In genomic region chr17:47872311-47873011, GRCm38 (mm10) we compare ENCODE assay signal across 15 mouse cellular contexts. TPM values are rescaled to one million over a fixed set of nuclear protein-coding genes. Genes with fewer than 3 reads are reported as not detected.
DNase-seq lines count a peak whose midpoint lies in the region; ATAC-seq lines count a peak whose summit lies in the region.
"Had no signal": no experiment of that assay in that cellular context is flagged by ENCODE, and none has a peak within 500 bp of the region (broad histone marks: within the 10 kb centered on the region; RNA-seq: fewer than 3 reads in every experiment).

No protein-coding gene starts in this region.

- no peaks in the 10 kb centered on the region for H3K27me3 ChIP-seq in hindbrain, embryonic 12.5 days
- no peaks in the 10 kb centered on the region for H3K27me3 ChIP-seq in midbrain, embryonic 14.5 days (ENCODE audit: control insufficient read depth, insufficient read depth, low read length)
- H3K27me3 ChIP-seq: stomach, embryonic 15.5 days had no signal

- 38% methylated on average over 31 of the region's 31 CpGs for WGBS in hindbrain, embryonic 12.5 days
- 29% methylated on average over 31 of the region's 31 CpGs for WGBS in midbrain, embryonic 14.5 days

- peak; percentile 50 to 62 for DNase-seq in right cerebral cortex, postnatal 10 days (ENCODE audit: low spot score in 2 of 2)
- no peak for DNase-seq in right cerebral cortex, postnatal 36 days (ENCODE audit: low spot score in 2 of 2)
- peak; percentile 87 for DNase-seq in midbrain, embryonic 14.5 days
- no peak for DNase-seq in thymus, adult 18-20 months
- DNase-seq in frontal cortex, postnatal 36 days (ENCODE audit: low spot score in 2 of 2) = no peak
- DNase-seq: gastrocnemius, postnatal 14 days; liver; thymus, postnatal 4 days had no signal

- peak overlapping the region; percentile 13; the same call in 1 of the 2 replicates for H3K4me2 ChIP-seq in hindbrain, embryonic 12.5 days (replicated peaks)
- H3K4me2 ChIP-seq in midbrain, embryonic 14.5 days (ENCODE audit: low read length) = peak overlapping the region; percentile 29

- 0 out of 2 replicates have a peak overlapping the region, but pooled peaks have one; percentile 25 for H3K9ac ChIP-seq in hindbrain, embryonic 12.5 days
- H3K9ac ChIP-seq in midbrain, embryonic 14.5 days (replicated peaks; ENCODE audit: low read length) = peak overlapping the region; percentile 16; the same call in 1 of the 2 replicates
- H3K9ac ChIP-seq: lung, embryonic 14.5 days; stomach, embryonic 15.5 days had no signal

- H3K36me3 ChIP-seq in hindbrain, embryonic 12.5 days = peaks cover 37% of the 10 kb centered on the region
- peaks cover 48% of the 10 kb centered on the region for H3K36me3 ChIP-seq in midbrain, embryonic 14.5 days (ENCODE audit: control insufficient read depth, insufficient read depth, low read length)

- H3K4me3 ChIP-seq in hindbrain, embryonic 12.5 days = no peak overlapping the region
- no peak overlapping the region for H3K4me3 ChIP-seq in midbrain, embryonic 14.5 days (replicated peaks; ENCODE audit: low read depth, low read length)
- H3K4me3 ChIP-seq: stomach, embryonic 15.5 days had no signal

- ATAC-seq in hindbrain, embryonic 12.5 days (ENCODE audit: low FRiP score) = peak; percentile 66
- ATAC-seq in midbrain, embryonic 14.5 days (ENCODE audit: low FRiP score, low TSS enrichment) = peak; percentile 47; the same call in 1 of the 2 replicates
- no peak for ATAC-seq in activated CD4-positive, CD25-positive, alpha-beta regulatory T cell, adult 4 months

- H3K4me1 ChIP-seq in hindbrain, embryonic 12.5 days = peaks cover 54% of the 10 kb centered on the region
- H3K4me1 ChIP-seq in midbrain, embryonic 14.5 days (ENCODE audit: control insufficient read depth, insufficient read depth, low read length) = peaks cover 44% of the 10 kb centered on the region

- peak overlapping the region; percentile 71 for H3K27ac ChIP-seq in hindbrain, embryonic 12.5 days
- H3K27ac ChIP-seq in midbrain, embryonic 14.5 days (replicated peaks; ENCODE audit: low read depth, low read length) = peak overlapping the region; percentile 87
- H3K27ac ChIP-seq: kidney, postnatal 0 days; stomach, embryonic 15.5 days had no signal

- no peaks in the 10 kb centered on the region for H3K9me3 ChIP-seq in hindbrain, embryonic 12.5 days (replicated peaks)
- H3K9me3 ChIP-seq in midbrain, embryonic 14.5 days (ENCODE audit: control insufficient read depth, low read length) = no peaks in the 10 kb centered on the region
- H3K9me3 ChIP-seq: heart, embryonic 10.5 days; stomach, embryonic 15.5 days had no signal

RNA-seq across cellular contexts. Expression of gene Mdfi, which starts 38.0 kb away (rescaled TPM):
- 15.0 and 20.9 TPM in 2 replicates for polyA plus RNA-seq in hindbrain, embryonic 12.5 days (2016; fragmentation: Nextera tagmentation; extraction: Ambion mirVana)
- polyA plus RNA-seq in midbrain, embryonic 14.5 days (2014; fragmentation: Nextera tagmentation; extraction: Ambion mirVana) = 8.3 and 8.4 TPM in 2 replicates
- not detected for polyA plus RNA-seq in activated CD4-positive, CD25-positive, alpha-beta regulatory T cell, adult 4 months (2017; shearing (Covaris generic))
- polyA plus RNA-seq: CD4-positive, CD25-positive, alpha-beta regulatory T cell, adult 4 months had no signal

RNA-seq across cellular contexts. Expression of gene Foxp4, which starts 52.0 kb away (rescaled TPM):
- 40.6 and 41.7 TPM in 2 replicates for polyA plus RNA-seq in hindbrain, embryonic 12.5 days (2016; fragmentation: Nextera tagmentation; extraction: Ambion mirVana)
- polyA plus RNA-seq in midbrain, embryonic 14.5 days (2014; fragmentation: Nextera tagmentation; extraction: Ambion mirVana) = 40.6 and 40.9 TPM in 2 replicates
- 1 to 10 TPM; 3.8 to 4.6 TPM for polyA plus RNA-seq in activated CD4-positive, CD25-positive, alpha-beta regulatory T cell, adult 4 months (2017; shearing (Covaris generic))

Comparison
In these comparisons a context has a peak if more than half of its experiments do, and no peak if none do; other contexts are left out.
1. DNase-seq: peak in right cerebral cortex, postnatal 10 days (2 of 2) and midbrain, embryonic 14.5 days (single experiment); none in right cerebral cortex, postnatal 36 days (0 of 2), thymus, adult 18-20 months (0 of 2) and frontal cortex, postnatal 36 days (0 of 2).